Mouse (Mus musculus) layer of hippocampus, adult 2 months (tissue): ENCODE measurements around the gene Pir. TPM values are rescaled to one million over a fixed set of nuclear protein-coding genes. Genes with fewer than 3 reads are reported as not detected.
A peak's percentile ranks its signal among the peaks of the same experiment; 100 is the strongest.

Source experiments
- DNase-seq, 2 experiments: peaks; one replicate each; pipeline ENCODE4 v3.0.0; 2022; ENCODE audit warnings: low spot score in 2 of 2
- H3K27ac ChIP-seq: fragments of 200-600 bp; 2 replicates; pipeline ENCODE4 v1.8.1; 2022
- H3K4me3 ChIP-seq: fragments of 200-600 bp; 2 replicates; pipeline ENCODE4 v1.8.1; 2022; ENCODE audit warnings: mild to moderate bottlenecking
- CTCF ChIP-seq: fragments of 200-600 bp; conservative IDR thresholded peaks from 2 replicates; pipeline ENCODE4 v1.8.1; 2022; ENCODE audit warnings: antibody characterized with exemption, mild to moderate bottlenecking, moderate library complexity
- total RNA-seq, 2 experiments: library from RNA; stranded (reverse); gene quantifications; 2 replicates each; pipeline ENCODE4 v1.2.3; 2021

The Pir gene
- total RNA-seq, 2 experiments from 2014 or later, result 6.7 to 8.9 TPM

DNA sequence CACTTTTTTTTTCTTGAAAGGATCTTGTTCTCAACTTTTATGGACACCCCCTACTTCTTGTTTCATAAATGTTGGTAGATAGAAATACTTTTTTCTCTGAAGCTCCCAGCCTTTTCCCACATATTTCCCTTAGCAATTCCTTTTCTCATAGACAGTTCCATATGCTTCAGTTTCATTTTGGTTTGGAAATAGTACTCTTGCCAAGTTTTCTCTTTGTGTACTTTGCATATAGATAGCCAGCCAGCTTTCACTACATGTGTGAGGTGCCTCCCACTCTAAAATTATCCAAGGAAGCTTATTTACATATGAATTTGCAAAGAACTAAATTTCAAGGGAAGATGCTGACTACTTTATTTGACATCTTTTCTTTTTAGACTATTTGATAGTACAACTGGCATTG is 148.8 kb downstream of the Pir start:
- peak in 1 of 2 experiments; percentile 20 for DNase-seq
- no peak for TF ChIP-seq CTCF
- Histone ChIP-seq H3K27ac (no peak overlapping the region), H3K4me3 (no peak overlapping the region)

- DNase-seq, result peak; percentile 89 to 94
- Histone ChIP-seq H3K27ac (peak within 1 kb of the TSS; percentile 73), H3K4me3 (peak within 1 kb of the TSS; percentile 71)
- no peak for TF ChIP-seq CTCF
Observed at GRCm38 (mm10) chrX:164419471-164419939, 150.3 kb downstream of the Pir start, which contains the start of gene Piga. Gene Piga (plus strand): TSS chrX:164419787.

- TF ChIP-seq CTCF, result no peak
- no peak for DNase-seq
- H3K4me3 ChIP-seq, result peak overlapping the region; percentile 71
Observed at GRCm38 (mm10) chrX:164419955-164420354, 150.8 kb downstream of the Pir start.

DNA sequence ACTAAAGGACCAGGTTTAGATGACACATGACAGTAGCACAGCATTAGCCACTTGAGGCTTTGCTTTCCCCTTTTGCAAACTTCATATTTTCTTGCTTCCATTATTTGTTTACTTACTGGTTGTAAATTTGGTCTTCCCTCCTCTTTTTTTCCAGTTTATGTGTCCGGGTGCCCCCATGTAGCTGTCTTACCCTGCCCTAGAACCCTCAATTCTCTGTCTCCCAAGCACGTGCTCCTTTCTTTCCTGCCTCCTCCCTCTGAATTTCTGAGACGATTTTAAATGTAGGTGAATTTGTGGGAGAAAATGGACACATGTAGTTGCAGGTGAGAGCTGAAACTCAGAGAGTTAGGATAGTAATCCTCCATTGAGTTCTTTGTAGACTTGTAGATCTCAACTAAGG is 151.3 kb downstream of the Pir start:
- peak overlapping the region; percentile 71 for H3K4me3 ChIP-seq
- DNase-seq, result no peak

More at GRCm38 (mm10) chrX:164419955-164420354, 150.8 kb downstream of the Pir start:
- H3K27ac ChIP-seq, result peak overlapping the region; percentile 73

More for the DNA sequence above, 151.3 kb downstream of the Pir start:
- no peak overlapping the region for H3K27ac ChIP-seq
- TF ChIP-seq CTCF, result no peak

Other genes with a start within 250 kb of the Pir start
- 1 to 10 TPM; 2.5 to 3.1 TPM for gene Car5b, start 241.4 kb upstream of the Pir start, total RNA-seq
- gene Siah1b, start 192.9 kb upstream of the Pir start, total RNA-seq, result 10 to 100 TPM in 1 of 2 experiments, 1 to 10 TPM in 1; 9.9 to 10.3 TPM
- gene Cltrn, start 180.5 kb upstream of the Pir start, total RNA-seq, result not detected
- 1 to 10 TPM in 1 of 2 experiments, under 1 TPM in 1; 0.91 to 1.4 TPM for gene Ace2, start 130.0 kb upstream of the Pir start, total RNA-seq
- gene Bmx, start 11.2 kb upstream of the Pir start, total RNA-seq, result 1 to 10 TPM in 1 of 2 experiments, under 1 TPM in 1; 0.59 to 1.0 TPM
- 1 to 10 TPM; 2.7 to 2.9 TPM for gene Vegfd, start 104.0 kb downstream of the Pir start, total RNA-seq
- 1 to 10 TPM; 7.0 to 9.4 TPM for gene Piga, start 150.4 kb downstream of the Pir start, total RNA-seq
- 1 to 10 TPM; 1.0 to 2.8 TPM for gene Asb11, start 167.6 kb downstream of the Pir start, total RNA-seq
- not detected for gene Asb9, start 237.0 kb downstream of the Pir start, total RNA-seq